Mouse (Mus musculus) right cerebral cortex, postnatal 25 days (tissue): ENCODE results near the gene St8sia1.
A peak's percentile ranks its signal among the peaks of the same experiment; 100 is the strongest.

Experiments
- DNase-seq: peaks from one replicate; pipeline ENCODE4 v3.0.0; 2022

Gene St8sia1

GRCm38 (mm10) chr6:142979665-142980660, 15.7 kb upstream of the St8sia1 start:
- DNase-seq = no peak

GRCm38 (mm10) chr6:142977221-142977620, 13.0 kb upstream of the St8sia1 start:
- no peak for DNase-seq

GRCm38 (mm10) chr6:142973289-142973688, 9.0 kb upstream of the St8sia1 start:
- DNase-seq = no peak

DNA sequence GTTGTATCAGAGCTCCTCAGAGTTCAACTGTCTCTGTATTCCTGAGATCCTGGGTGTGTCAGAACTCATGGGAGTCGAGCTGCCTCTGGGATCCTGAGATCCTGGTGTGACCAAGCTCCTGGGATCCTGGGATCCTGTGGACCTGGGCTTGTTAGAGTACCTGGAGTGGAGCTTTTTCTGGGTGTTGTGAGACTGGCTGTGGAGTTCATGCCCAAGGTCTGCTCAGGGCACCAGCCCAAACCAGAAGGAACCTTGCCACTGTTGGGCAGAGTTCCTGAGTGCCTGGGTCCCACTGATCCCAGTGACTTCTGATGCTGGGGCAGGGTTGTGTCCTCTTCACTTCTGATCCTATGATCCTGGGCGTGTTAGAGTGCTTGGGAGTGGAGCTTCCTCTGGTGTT, 8.0 kb upstream of the St8sia1 start:
- DNase-seq = no peak

- no peak for DNase-seq
Measured at GRCm38 (mm10) chr6:142967407-142967806, 3.2 kb upstream of the St8sia1 start.

DNA sequence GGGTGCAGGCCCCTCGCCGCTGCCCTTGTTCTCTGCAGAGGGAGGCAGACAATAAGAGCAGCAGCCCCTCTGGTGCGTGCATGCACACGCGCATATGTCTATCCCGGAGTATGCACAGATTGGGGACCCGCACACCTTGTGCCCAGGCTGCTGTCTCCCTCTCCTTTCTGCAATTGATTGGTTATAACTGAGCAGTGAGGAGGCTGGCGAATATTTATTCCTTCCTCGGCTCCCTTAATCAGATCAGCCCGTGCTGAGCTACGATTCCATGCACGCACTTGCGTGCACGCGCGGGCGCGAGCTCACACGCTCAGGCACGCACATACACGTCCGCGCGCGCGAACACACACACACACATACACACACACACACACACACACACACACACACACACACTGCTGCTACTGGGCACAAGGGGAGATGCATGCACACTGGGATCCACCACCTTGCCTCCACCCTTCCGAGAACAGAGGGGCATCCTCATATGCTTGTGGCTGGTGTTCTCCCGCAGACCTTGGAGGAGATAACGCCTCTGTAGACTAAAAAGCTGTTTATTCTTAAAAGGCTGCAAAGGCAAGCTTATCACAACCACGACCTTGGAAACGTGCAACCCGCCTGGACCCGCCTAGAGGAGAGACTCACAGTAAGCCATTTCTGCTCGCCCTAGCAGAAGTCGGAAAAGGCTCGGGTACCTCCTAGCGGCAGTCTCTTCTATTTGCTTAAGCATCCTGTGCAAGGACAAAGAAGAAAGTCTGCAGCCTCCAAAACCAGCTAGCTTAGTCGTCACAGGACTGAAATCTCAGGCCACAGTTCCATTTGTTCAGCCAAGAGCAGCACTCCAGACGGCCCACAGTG, 506 bp upstream of the St8sia1 start:
- DNase-seq = peak; percentile 82

DNA sequence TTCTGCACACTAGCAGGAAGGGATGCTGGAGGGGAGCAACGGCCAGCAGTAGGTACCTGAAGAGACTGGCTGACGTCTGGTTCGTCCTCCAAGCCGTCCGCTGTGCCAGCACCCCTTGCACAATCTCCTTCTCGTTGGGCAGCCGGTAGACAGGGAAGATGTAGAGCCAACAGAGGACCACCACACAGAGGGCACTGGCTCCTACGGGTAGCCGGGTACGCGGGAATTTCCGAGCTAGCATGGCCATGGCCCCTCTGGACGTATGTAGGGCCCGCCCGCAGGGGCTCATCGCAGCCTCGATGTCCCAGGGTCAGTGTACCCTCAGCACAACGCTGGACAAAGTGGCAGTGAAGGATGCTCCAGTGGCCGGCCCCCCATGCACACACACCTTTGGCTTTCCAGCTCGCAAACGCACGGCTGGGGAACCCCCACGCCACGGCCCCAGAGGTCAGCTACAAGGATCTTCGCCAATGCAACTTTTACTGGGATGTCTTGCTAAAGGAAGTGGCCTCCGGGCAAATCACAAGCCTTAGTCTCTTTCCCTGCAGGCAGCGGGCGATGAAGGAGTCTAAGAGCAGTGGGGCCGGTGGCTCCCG, 674 bp downstream of the St8sia1 start:
- DNase-seq = peak; percentile 38

DNA sequence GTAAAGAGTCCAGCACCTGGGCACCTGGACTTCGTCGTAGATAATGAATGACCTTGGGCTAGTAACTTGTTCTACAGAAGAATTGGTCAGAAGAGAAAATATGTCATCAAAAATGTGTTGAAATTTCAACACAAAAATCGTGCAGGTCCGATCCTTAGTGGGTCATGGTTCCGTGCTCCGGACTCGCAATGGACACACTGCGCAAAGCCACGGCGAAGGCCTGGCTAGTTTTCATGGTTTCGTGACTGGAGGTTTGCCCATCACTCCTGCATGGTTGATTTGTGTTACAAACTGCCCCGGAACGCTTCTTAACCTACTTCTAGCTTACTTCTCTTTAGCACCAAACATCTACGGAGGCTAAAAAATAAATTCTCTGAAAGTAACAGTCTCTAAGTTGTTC, 1.4 kb downstream of the St8sia1 start:
- no peak for DNase-seq

DNA sequence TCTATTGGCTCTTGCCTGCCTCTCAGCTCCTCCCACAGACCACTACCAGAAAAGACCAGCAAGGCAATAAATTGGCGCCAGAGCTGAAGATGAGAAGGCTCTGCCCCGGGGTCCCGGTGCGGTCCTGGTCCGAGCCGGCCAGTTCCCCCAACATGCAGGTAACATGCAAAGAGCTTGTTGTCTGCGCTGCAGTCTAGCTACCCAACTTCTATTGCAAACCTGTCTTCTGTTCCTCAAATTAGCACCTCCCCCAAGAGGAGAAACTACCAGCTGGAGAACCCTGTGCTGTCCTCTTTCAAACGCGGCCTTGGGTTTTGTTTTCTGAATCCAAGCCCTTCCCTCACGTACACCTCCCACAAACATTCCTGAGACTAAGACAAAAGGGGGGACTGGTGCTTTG, 1.8 kb downstream of the St8sia1 start:
- DNase-seq = peak; percentile 6

- DNase-seq = no peak
Measured at GRCm38 (mm10) chr6:142961721-142962455, 2.4 kb downstream of the St8sia1 start.

DNA sequence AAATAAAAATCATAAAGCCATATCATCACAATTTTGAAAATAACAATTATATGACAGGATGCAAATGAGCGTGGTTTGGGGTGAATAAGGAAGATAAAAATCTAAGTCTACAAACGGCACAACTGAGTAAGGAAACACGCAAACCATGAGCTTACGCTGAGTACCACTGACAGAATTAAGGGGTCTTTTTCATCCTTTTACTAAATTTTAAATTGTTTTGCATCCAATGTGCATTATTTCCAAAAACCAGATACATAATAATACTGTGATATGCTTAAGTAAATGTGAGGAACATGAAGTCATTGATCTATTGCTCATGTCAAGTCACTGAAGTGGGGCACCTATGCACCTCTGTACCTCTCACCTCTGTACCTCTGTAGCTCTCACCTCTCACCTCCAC, 7.7 kb downstream of the St8sia1 start:
- DNase-seq = no peak

DNA sequence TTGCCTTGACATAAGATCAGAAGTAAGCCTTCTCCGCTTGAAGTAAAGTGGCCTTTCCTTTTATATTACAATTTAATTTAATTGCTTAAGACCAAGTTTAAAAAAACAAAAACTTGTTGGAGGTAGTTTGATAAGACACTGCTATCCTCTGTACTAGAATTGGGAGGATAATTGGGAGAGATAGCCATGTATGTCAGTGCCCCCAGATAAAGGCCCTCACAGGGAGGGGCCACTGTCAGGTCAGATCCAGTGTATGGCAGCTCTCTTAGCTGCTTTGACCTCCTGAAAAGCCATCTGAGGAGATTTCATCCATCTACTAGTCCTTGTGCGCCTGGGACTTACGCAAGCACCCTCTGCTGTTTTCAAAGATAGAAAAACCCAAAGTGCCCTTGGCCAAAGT, 9.0 kb downstream of the St8sia1 start:
- DNase-seq = no peak

DNA sequence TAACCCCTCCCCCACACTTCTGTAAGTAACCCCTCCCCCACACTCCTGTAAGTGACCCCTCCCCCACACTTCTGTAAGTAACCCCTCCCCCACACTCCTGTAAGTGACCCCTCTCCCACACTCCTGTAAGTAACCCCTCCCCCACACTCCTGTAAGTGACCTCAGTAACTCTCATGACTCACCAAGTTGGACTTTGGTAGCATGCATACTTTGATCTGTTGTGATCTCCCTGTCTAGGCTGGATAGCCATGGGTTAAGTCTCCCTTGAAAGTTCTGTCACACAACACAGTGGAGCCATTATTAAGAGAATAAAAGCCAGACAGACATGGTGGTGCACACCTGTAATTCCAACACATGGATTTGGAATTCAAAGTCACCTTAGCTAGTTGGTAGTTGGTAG, 11.1 kb downstream of the St8sia1 start:
- no peak for DNase-seq

GRCm38 (mm10) chr6:142952361-142952954, 11.8 kb downstream of the St8sia1 start:
- DNase-seq = no peak

DNA sequence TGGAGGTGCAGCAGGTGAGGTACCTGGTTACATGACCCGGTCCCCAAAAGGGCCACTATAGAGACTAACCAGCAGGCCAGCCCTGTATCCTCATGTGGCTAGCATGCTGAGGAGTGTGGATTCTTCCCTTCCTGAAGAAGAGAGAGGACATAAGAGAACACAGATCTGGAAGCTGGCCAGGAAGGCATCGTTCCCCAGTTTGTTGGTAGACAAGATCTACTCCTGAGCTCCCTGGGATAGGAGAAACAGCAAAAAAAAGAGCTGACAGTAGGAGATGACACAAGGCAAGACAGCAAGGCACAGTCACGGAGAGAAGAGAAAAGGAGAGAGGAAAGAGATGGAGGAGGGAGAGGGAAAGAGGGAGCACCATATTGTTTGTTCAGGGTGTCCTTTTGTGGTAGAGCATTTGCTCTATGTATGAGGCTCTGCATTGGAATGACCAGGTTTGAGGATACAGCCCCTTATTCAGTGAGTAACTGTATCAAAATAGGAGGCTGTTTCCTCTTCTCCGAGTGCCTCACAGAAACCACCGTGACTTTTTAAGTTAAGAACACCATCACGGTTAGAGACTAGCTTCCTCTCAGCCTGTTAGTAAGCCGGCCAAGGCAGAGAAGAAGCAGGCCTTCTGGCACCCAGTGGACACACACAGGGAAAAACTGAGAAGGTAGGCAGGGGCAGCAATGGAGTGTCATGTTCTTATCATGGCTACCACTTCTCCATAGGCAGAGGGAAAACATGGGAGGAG, 12.5 kb downstream of the St8sia1 start:
- no peak for DNase-seq

- no peak for DNase-seq
Measured at GRCm38 (mm10) chr6:142950354-142950753, 13.9 kb downstream of the St8sia1 start.

DNA sequence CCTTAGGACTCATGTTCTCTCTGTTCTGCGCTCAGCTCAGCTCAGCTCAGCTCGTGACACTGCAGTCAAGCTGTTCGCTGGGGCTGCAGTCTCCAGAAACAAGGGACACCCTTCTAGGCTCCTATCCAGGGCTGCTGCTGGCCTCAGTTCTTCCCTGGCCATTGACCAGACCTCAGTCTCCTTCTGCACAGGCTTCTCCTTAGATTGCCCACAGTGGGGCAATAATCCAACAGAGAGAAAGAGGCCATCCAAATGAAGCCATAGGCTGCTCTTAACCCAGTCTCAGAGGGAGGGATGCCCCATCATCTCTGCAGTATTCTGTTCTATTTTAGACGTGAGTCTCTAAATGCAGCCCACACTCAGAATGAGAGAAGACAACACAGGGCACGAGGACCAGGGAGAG, 15.3 kb downstream of the St8sia1 start:
- DNase-seq = peak; percentile 58

GRCm38 (mm10) chr6:142947029-142947428, 17.2 kb downstream of the St8sia1 start:
- no peak for DNase-seq

DNA sequence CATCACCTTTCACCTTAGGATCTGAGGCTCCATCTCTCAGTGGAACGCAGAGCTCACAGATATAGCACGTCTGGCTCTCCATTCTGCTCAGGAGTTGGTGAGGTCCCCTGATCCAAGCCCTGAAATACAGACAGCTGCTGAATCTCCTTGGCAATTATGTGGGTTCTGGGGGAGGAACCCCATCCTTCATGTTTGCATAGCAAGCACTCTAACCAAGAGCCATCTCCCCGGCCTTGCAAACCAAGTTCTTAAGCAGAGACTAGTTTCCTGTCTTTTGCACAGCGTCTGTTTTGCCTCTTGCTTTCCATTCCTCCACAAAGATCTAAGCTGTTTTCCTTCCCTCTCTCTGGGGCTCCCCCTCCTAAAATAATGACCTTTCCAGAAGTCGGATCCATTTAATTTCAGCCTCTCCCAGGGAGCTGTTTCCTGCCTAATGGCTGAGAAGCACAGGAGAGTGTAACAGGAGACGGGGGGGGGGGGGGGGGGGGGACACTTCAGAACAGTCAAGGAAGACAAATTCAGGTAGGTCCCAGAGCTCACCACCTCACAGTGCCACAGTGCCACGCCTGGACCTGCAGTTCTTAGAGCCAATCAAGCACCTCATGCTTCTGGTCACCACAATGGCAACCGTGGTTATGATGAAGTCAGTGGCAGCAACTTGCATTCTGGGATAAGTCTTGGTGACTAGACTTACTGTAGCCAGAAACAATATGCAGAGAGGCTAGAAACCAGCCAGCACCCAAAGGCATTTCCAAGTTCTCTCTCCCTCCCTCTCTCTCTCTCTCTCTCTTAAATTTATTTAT, 18.0 kb downstream of the St8sia1 start:
- DNase-seq = no peak

DNA sequence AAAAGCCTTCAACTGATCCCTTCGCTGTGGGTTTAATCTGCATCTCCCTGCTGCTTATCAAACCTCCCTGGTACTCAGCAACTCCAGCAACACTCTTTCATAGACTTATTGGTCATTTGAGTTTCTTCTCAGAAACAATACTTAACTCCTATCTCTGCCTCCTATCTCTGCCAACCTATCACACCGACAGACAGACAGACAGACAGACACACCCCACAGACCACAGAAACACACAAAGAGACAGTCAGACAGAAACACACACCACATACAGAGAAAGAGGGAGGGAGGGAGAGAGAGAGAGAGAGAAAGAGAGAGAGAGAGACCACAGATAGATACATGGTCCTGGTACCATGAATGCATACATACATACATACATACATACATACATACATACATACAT, 18.8 kb downstream of the St8sia1 start:
- DNase-seq = no peak

DNA sequence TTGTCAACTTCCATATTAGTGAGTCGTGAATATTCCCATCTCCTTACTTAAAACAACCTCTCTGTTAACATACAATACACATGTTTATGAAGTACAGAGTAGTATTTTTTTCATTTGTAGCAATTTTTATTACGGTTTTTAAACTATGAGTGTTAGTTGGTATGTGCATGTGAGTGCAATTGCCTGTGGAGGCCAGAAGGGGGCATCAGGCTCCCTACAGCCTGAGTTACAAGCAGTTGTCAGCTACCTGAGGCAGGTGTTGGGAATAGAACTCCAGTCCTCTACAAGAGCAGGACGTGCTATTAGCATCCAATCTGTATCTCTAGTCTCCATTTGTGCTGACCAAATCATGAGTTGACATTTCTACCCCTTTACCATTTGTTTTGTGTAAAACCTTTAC, 19.8 kb downstream of the St8sia1 start:
- no peak for DNase-seq
